Mouse (Mus musculus): ENCODE results near the gene Selenom. TPM values are rescaled to one million over a fixed set of nuclear protein-coding genes. Genes with fewer than 3 reads are reported as not detected.

Selenom gene
- total and polyA plus RNA-seq, 2 experiments from 2014 or later, result 290 to 298 TPM

GRCm38 (mm10) chr11:3526979-3527738, 12.7 kb downstream of the Selenom start:
- TF ChIP-seq CTCF (IDR thresholded peaks at IDR 0.05), result no peak
- no peak overlapping the region for H3K9ac ChIP-seq (replicated peaks; ENCODE audit: low read length, poor library complexity, severe bottlenecking)
- H3K27ac ChIP-seq (ENCODE audit: low read depth, low read length), result no peak overlapping the region

GRCm38 (mm10) chr11:3527766-3528165, 13.3 kb downstream of the Selenom start:
- no peak for TF ChIP-seq CTCF (IDR thresholded peaks at IDR 0.05)
- no peaks in the 10 kb centered on the region for H3K27me3 ChIP-seq (ENCODE audit: insufficient read depth, low read length)
- H3K9ac ChIP-seq (replicated peaks; ENCODE audit: low read length, poor library complexity, severe bottlenecking), result no peak overlapping the region
- 81% methylated on average over 8 of the region's 8 CpGs for WGBS
- H3K4me3 ChIP-seq (ENCODE audit: low read depth, low read length), result no peak overlapping the region
- no peak overlapping the region for H3K27ac ChIP-seq (ENCODE audit: low read depth, low read length)
- no peaks in the 10 kb centered on the region for H3K36me3 ChIP-seq (ENCODE audit: insufficient read depth, low read length)
- H3K4me2 ChIP-seq (ENCODE audit: low read depth, low read length, poor library complexity, severe bottlenecking), result no peak overlapping the region
- no peaks in the 10 kb centered on the region for H3K4me1 ChIP-seq (ENCODE audit: insufficient read depth, low read length)
- no peaks in the 10 kb centered on the region for H3K9me3 ChIP-seq (ENCODE audit: low read length)
- DNase-seq (ENCODE audit: low spot score) (peak; percentile 28), ATAC-seq (ENCODE audit: low FRiP score) (no peak)

More at GRCm38 (mm10) chr11:3526979-3527738, 12.7 kb downstream of the Selenom start:
- Histone ChIP-seq H3K4me3 (ENCODE audit: low read depth, low read length) (no peak overlapping the region), H3K4me2 (ENCODE audit: low read depth, low read length, poor library complexity, severe bottlenecking) (no peak overlapping the region), H3K9me3 (ENCODE audit: low read length) (no peaks in the 10 kb centered on the region), H3K36me3 (ENCODE audit: insufficient read depth, low read length) (no peaks in the 10 kb centered on the region), H3K4me1 (ENCODE audit: insufficient read depth, low read length) (no peaks in the 10 kb centered on the region), H3K27me3 (ENCODE audit: insufficient read depth, low read length) (no peaks in the 10 kb centered on the region)
- WGBS, result 94% methylated on average over 24 of the region's 24 CpGs
- ATAC-seq (ENCODE audit: low FRiP score) (no peak), DNase-seq (ENCODE audit: low spot score) (peak; percentile 28)

GRCm38 (mm10) chr11:3528208-3528607, 13.7 kb downstream of the Selenom start:
- DNase-seq (ENCODE audit: low spot score) (no peak), ATAC-seq (ENCODE audit: low FRiP score) (no peak)
- H3K4me1 ChIP-seq (ENCODE audit: insufficient read depth, low read length), result no peaks in the 10 kb centered on the region
- no peak overlapping the region for H3K4me3 ChIP-seq (ENCODE audit: low read depth, low read length)
- WGBS, result 93% methylated on average over 6 of the region's 6 CpGs
- no peaks in the 10 kb centered on the region for H3K9me3 ChIP-seq (ENCODE audit: low read length)
- H3K9ac ChIP-seq (replicated peaks; ENCODE audit: low read length, poor library complexity, severe bottlenecking), result no peak overlapping the region
- H3K27me3 ChIP-seq (ENCODE audit: insufficient read depth, low read length), result no peaks in the 10 kb centered on the region
- no peak overlapping the region for H3K27ac ChIP-seq (ENCODE audit: low read depth, low read length)
- H3K36me3 ChIP-seq (ENCODE audit: insufficient read depth, low read length), result no peaks in the 10 kb centered on the region
- TF ChIP-seq CTCF (IDR thresholded peaks at IDR 0.05), result no peak
- no peak overlapping the region for H3K4me2 ChIP-seq (ENCODE audit: low read depth, low read length, poor library complexity, severe bottlenecking)

GRCm38 (mm10) chr11:3529476-3530252, 15.2 kb downstream of the Selenom start:
- DNase-seq (ENCODE audit: low spot score), result no peak

GRCm38 (mm10) chr11:3530731-3531130, 16.2 kb downstream of the Selenom start:
- H3K9me3 ChIP-seq (ENCODE audit: low read length), result no peaks in the 10 kb centered on the region
- no peak overlapping the region for H3K4me3 ChIP-seq (ENCODE audit: low read depth, low read length)
- no peak overlapping the region for H3K27ac ChIP-seq (ENCODE audit: low read depth, low read length)
- no peak overlapping the region for H3K9ac ChIP-seq (replicated peaks; ENCODE audit: low read length, poor library complexity, severe bottlenecking)
- 100% methylated on average over 3 of the region's 3 CpGs for WGBS
- DNase-seq (ENCODE audit: low spot score) (no peak), ATAC-seq (ENCODE audit: low FRiP score) (no peak)
- TF ChIP-seq CTCF (IDR thresholded peaks at IDR 0.05), result no peak
- H3K4me2 ChIP-seq (ENCODE audit: low read depth, low read length, poor library complexity, severe bottlenecking), result no peak overlapping the region
- H3K4me1 ChIP-seq (ENCODE audit: insufficient read depth, low read length), result peaks cover under 1% of the 10 kb centered on the region; the same call in 1 of the 2 replicates
- no peaks in the 10 kb centered on the region for H3K27me3 ChIP-seq (ENCODE audit: insufficient read depth, low read length)
- no peaks in the 10 kb centered on the region for H3K36me3 ChIP-seq (ENCODE audit: insufficient read depth, low read length)

More at GRCm38 (mm10) chr11:3529476-3530252, 15.2 kb downstream of the Selenom start:
- no peak for TF ChIP-seq CTCF (IDR thresholded peaks at IDR 0.05)
- Histone ChIP-seq H3K4me3 (ENCODE audit: low read depth, low read length) (no peak overlapping the region), H3K9ac (replicated peaks; ENCODE audit: low read length, poor library complexity, severe bottlenecking) (no peak overlapping the region), H3K4me2 (ENCODE audit: low read depth, low read length, poor library complexity, severe bottlenecking) (no peak overlapping the region), H3K9me3 (ENCODE audit: low read length) (no peaks in the 10 kb centered on the region), H3K27ac (ENCODE audit: low read depth, low read length) (no peak overlapping the region), H3K36me3 (ENCODE audit: insufficient read depth, low read length) (no peaks in the 10 kb centered on the region), H3K4me1 (ENCODE audit: insufficient read depth, low read length) (no peaks in the 10 kb centered on the region), H3K27me3 (ENCODE audit: insufficient read depth, low read length) (no peaks in the 10 kb centered on the region)
- ATAC-seq (ENCODE audit: low FRiP score), result no peak
- 82% methylated on average over 20 of the region's 20 CpGs for WGBS

- no peak overlapping the region for H3K4me3 ChIP-seq (ENCODE audit: low read depth, low read length)
- no peaks in the 10 kb centered on the region for H3K27me3 ChIP-seq (ENCODE audit: insufficient read depth, low read length)
- H3K27ac ChIP-seq (ENCODE audit: low read depth, low read length), result no peak overlapping the region
- no peak overlapping the region for H3K4me2 ChIP-seq (ENCODE audit: low read depth, low read length, poor library complexity, severe bottlenecking)
- 78% methylated on average over 6 of the region's 6 CpGs for WGBS
- DNase-seq (ENCODE audit: low spot score), result peak; percentile 80
- no peaks in the 10 kb centered on the region for H3K9me3 ChIP-seq (ENCODE audit: low read length)
- no peak for ATAC-seq (ENCODE audit: low FRiP score)
- H3K36me3 ChIP-seq (ENCODE audit: insufficient read depth, low read length), result no peaks in the 10 kb centered on the region
- TF ChIP-seq CTCF (IDR thresholded peaks at IDR 0.05), result peak; percentile 74
- peaks cover 5% of the 10 kb centered on the region for H3K4me1 ChIP-seq (ENCODE audit: insufficient read depth, low read length)
- no peak overlapping the region for H3K9ac ChIP-seq (replicated peaks; ENCODE audit: low read length, poor library complexity, severe bottlenecking)
Observed at GRCm38 (mm10) chr11:3531634-3532033, 17.1 kb downstream of the Selenom start.

All from midbrain, postnatal 0 days (tissue).